7 mouse cellular contexts compared by ENCODE assay signal in genomic region chr1:41555607-41556006, GRCm38 (mm10).
DNase-seq lines count a peak whose midpoint lies in the region; ATAC-seq and TF ChIP-seq lines count a peak whose summit lies in the region.

No protein-coding gene starts in this region.

- no peak overlapping the region for H3K9ac ChIP-seq in liver, postnatal 0 days (replicated peaks)

- 48% methylated on average over 2 of the region's 2 CpGs for WGBS in liver, postnatal 0 days (ENCODE audit: insufficient replicate concordance)

- no peak overlapping the region for H3K27ac ChIP-seq in layer of hippocampus, adult 2 months
- peak overlapping the region; percentile 74 for H3K27ac ChIP-seq in liver, postnatal 0 days (ENCODE audit: low read depth)

- H3K4me3 ChIP-seq in layer of hippocampus, adult 2 months = no peak overlapping the region
- no peak overlapping the region for H3K4me3 ChIP-seq in liver, postnatal 0 days (ENCODE audit: low read depth, low read length)

- no peaks in the 10 kb centered on the region for H3K27me3 ChIP-seq in liver, postnatal 0 days (ENCODE audit: insufficient read depth, low read length)

- TF ChIP-seq CTCF in layer of hippocampus, adult 2 months (conservative IDR thresholded peaks at IDR 0.05) = no peak
- no peak for TF ChIP-seq CTCF in liver, postnatal 0 days (IDR thresholded peaks at IDR 0.05; ENCODE audit: low read depth)

- H3K4me2 ChIP-seq in liver, postnatal 0 days (ENCODE audit: low read depth, low read length) = 0 out of 2 replicates have a peak overlapping the region, but pooled peaks have one; percentile 13

- ATAC-seq in liver, postnatal 0 days = peak; percentile 99

- DNase-seq in layer of hippocampus, adult 11-12 months (ENCODE audit: low spot score) = peak; percentile 3
- DNase-seq in layer of hippocampus, adult 2 months (ENCODE audit: low spot score in 2 of 2) = no peak
- DNase-seq in adrenal gland, postnatal 14 days = peak; percentile 32
- peak; percentile 76 for DNase-seq in heart, adult 8-10 months (ENCODE audit: low spot score)
- peak; percentile 67 for DNase-seq in liver, postnatal 0 days
- no peak for DNase-seq in embryo, embryonic 9.5 days (ENCODE audit: extremely low spot score)
- DNase-seq in frontal cortex, postnatal 14 days (ENCODE audit: low spot score in 2 of 2) = no peak

- TF ChIP-seq EP300 in liver, postnatal 0 days (IDR thresholded peaks at IDR 0.05; ENCODE audit: low read depth) = 0 out of 2 replicates have a peak, but pooled peaks have one; percentile 12

- H3K4me1 ChIP-seq in liver, postnatal 0 days (ENCODE audit: insufficient read depth) = no peaks in the 10 kb centered on the region

- H3K36me3 ChIP-seq in liver, postnatal 0 days (replicated peaks; ENCODE audit: insufficient read depth, low read length) = no peaks in the 10 kb centered on the region

- H3K9me3 ChIP-seq in liver, postnatal 0 days (ENCODE audit: low read length) = no peaks in the 10 kb centered on the region

Comparison
In these comparisons a context has a peak if more than half of its experiments do, and no peak if none do; other contexts are left out.
1. DNase-seq: peak in layer of hippocampus, adult 11-12 months (single experiment), adrenal gland, postnatal 14 days (single experiment), heart, adult 8-10 months (single experiment) and liver, postnatal 0 days (single experiment); none in layer of hippocampus, adult 2 months (0 of 2), embryo, embryonic 9.5 days (single experiment) and frontal cortex, postnatal 14 days (0 of 2).